ENCODE assay signal across 12 mouse cellular contexts in the genomic region with DNA sequence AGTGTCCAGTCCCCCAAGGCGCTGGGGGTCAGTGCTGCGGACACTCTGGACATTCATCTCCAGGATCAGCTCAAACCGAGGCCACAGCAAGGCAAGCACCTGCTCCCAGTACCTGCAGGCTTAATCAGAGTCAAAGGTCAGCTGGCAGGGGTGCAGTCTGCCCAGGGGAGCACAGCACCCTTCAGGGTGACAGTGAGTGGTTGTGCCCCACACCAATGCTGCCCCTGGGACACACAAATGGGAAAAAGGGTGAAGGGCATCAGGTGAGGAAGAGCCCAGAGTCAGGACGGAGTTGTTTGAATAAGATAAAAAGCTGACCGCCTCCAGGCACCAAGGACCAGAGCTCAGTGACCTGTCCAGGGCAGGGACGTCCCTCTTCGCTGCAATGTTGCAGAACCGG. TPM values are rescaled to one million over a fixed set of nuclear protein-coding genes. Genes with fewer than 3 reads are reported as not detected.
DNase-seq lines count a peak whose midpoint lies in the region; ATAC-seq and TF ChIP-seq lines count a peak whose summit lies in the region.
"Not testable (repeated sequence)": the region's sequence is repeated elsewhere in the genome, so short reads cannot be mapped to it uniquely, and the experiment has no call there.
"Had no signal": no experiment of that assay in that cellular context is flagged by ENCODE, and none has a peak within 500 bp of the region (broad histone marks: within the 10 kb centered on the region; RNA-seq: fewer than 3 reads in every experiment).

No protein-coding gene starts in this region.

- peaks cover 38% of the 10 kb centered on the region for H3K27me3 ChIP-seq in heart, embryonic 10.5 days (ENCODE audit: insufficient read depth, poor library complexity, severe bottlenecking)
- H3K27me3 ChIP-seq in intestine, embryonic 14.5 days (replicated peaks; ENCODE audit: control insufficient read depth, insufficient read depth, low read length); liver, adult 2 months (ENCODE audit: control insufficient read depth, insufficient read depth, low read length); lung, embryonic 15.5 days; small intestine, adult 2 months (ENCODE audit: control insufficient read depth, insufficient read depth, low read length); stomach, postnatal 0 days (ENCODE audit: control insufficient read depth, insufficient read depth, low read length): not testable (repeated sequence)

- not testable (repeated sequence) for ATAC-seq in intestine, embryonic 14.5 days (replicated peaks; ENCODE audit: low FRiP score, low TSS enrichment, low read depth)
- 0 out of 2 replicates have a peak, but pooled peaks have one; percentile 27 for ATAC-seq in lung, embryonic 15.5 days (ENCODE audit: borderline replicate concordance, extremely low read depth, low FRiP score, low TSS enrichment)
- ATAC-seq in stomach, postnatal 0 days (ENCODE audit: low FRiP score, low TSS enrichment): peak; percentile 5; the same call in 1 of the 2 replicates

- not testable (repeated sequence) for H3K9me3 ChIP-seq in heart, embryonic 10.5 days; intestine, embryonic 14.5 days (ENCODE audit: control insufficient read depth, low read length); lung, embryonic 15.5 days; stomach, postnatal 0 days (ENCODE audit: control insufficient read depth, low read length)

- not testable (repeated sequence) for TF ChIP-seq CTCF in liver, adult 2 months (IDR thresholded peaks at IDR 0.05; ENCODE audit: low read depth, low read length); small intestine, adult 2 months (IDR thresholded peaks at IDR 0.05; ENCODE audit: extremely low read depth, insufficient read length, insufficient replicate concordance, low read depth, low read length); stomach, postnatal 0 days (IDR thresholded peaks at IDR 0.05; ENCODE audit: low read depth)

- TF ChIP-seq EP300 in stomach, postnatal 0 days (optimal IDR thresholded peaks at IDR 0.05): not testable (repeated sequence)

- WGBS in heart, embryonic 10.5 days: 77% methylated on average over 8 of the region's 8 CpGs
- WGBS in intestine, embryonic 14.5 days: 77% methylated on average over 8 of the region's 8 CpGs
- 32% methylated on average over 8 of the region's 8 CpGs for WGBS in liver, adult 2 months
- WGBS in lung, embryonic 15.5 days: 65% methylated on average over 8 of the region's 8 CpGs
- WGBS in small intestine, adult 2 months: 69% methylated on average over 8 of the region's 8 CpGs
- WGBS in stomach, postnatal 0 days: 65% methylated on average over 7 of the region's 8 CpGs

- H3K27ac ChIP-seq in heart, embryonic 10.5 days; intestine, embryonic 14.5 days (ENCODE audit: low read depth); liver, adult 2 months (replicated peaks; ENCODE audit: insufficient read depth, low read depth, low read length); lung, embryonic 15.5 days; stomach, postnatal 0 days (replicated peaks): not testable (repeated sequence)
- peak overlapping the region; percentile 76 for H3K27ac ChIP-seq in small intestine, adult 2 months (ENCODE audit: insufficient read depth, low read depth, low read length)

- not testable (repeated sequence) for H3K4me2 ChIP-seq in intestine, embryonic 14.5 days (ENCODE audit: low read length); lung, embryonic 15.5 days; stomach, postnatal 0 days (replicated peaks; ENCODE audit: low read depth)

- not testable (repeated sequence) for H3K9ac ChIP-seq in intestine, embryonic 14.5 days (ENCODE audit: low read length); liver, adult 2 months (ENCODE audit: low read depth, low read length); lung, embryonic 15.5 days; stomach, postnatal 0 days (ENCODE audit: low read length)

- H3K79me2 ChIP-seq in liver, adult 2 months (ENCODE audit: control insufficient read depth, insufficient read depth, low read length): not testable (repeated sequence)

- DNase-seq in heart, embryonic 10.5 days (ENCODE audit: low spot score): peak; percentile 60
- DNase-seq in intestine, embryonic 14.5 days (ENCODE audit: low spot score): peak; percentile 7
- peak; percentile 54 for DNase-seq in liver, adult 2 months (ENCODE audit: extremely low read depth, low read depth, low spot score)
- not testable (repeated sequence) for DNase-seq in stomach, postnatal 0 days (ENCODE audit: low spot score)
- DNase-seq in yolk sac, embryonic 10.5 days (ENCODE audit: low spot score): peak; percentile 28

- not testable (repeated sequence) for H3K4me1 ChIP-seq in heart, embryonic 10.5 days; intestine, embryonic 14.5 days (replicated peaks; ENCODE audit: control insufficient read depth, insufficient read depth, low read length); liver, adult 2 months (ENCODE audit: control insufficient read depth, insufficient read depth, low read length); lung, embryonic 15.5 days; stomach, postnatal 0 days (replicated peaks; ENCODE audit: control insufficient read depth, insufficient read depth)
- H3K4me1 ChIP-seq in small intestine, adult 2 months (ENCODE audit: control insufficient read depth, insufficient read depth, insufficient read length, low read length): peaks cover 13% of the 10 kb centered on the region; the same call in 1 of the 2 replicates

- not testable (repeated sequence) for H3K4me3 ChIP-seq in heart, embryonic 10.5 days; intestine, embryonic 14.5 days (ENCODE audit: low read depth, low read length); liver, adult 2 months (ENCODE audit: insufficient read depth, low read depth, low read length); lung, embryonic 15.5 days; small intestine, adult 2 months (ENCODE audit: low read depth, low read length); stomach, postnatal 0 days (ENCODE audit: low read depth, low read length)

- H3K36me3 ChIP-seq in heart, embryonic 10.5 days; intestine, embryonic 14.5 days (ENCODE audit: control insufficient read depth, insufficient read depth, low read length); liver, adult 2 months (ENCODE audit: control insufficient read depth, insufficient read depth, low read length); lung, embryonic 15.5 days; small intestine, adult 2 months (ENCODE audit: control insufficient read depth, insufficient read depth, low read length); stomach, postnatal 0 days (ENCODE audit: control insufficient read depth, insufficient read depth, low read length): not testable (repeated sequence)

- not testable (repeated sequence) for TF ChIP-seq POLR2A in liver, adult 2 months (IDR thresholded peaks at IDR 0.05; ENCODE audit: extremely low read depth, insufficient read depth, low read length); small intestine, adult 2 months (IDR thresholded peaks at IDR 0.05; ENCODE audit: low read depth, low read length)

RNA-seq across cellular contexts. Expression of gene H2-Q1, which starts 15.3 kb away (rescaled TPM):
- polyA plus RNA-seq in heart, embryonic 10.5 days (2016; fragmentation: Nextera tagmentation; extraction: Ambion mirVana): 0.80 and 1.2 TPM in 2 replicates
- polyA plus RNA-seq in intestine, embryonic 14.5 days (2014; fragmentation: Nextera tagmentation; extraction: Ambion mirVana): 1.2 and 1.6 TPM in 2 replicates
- total RNA-seq in liver, adult 2 months (2014; rRNA removed): 9.1 and 11.1 TPM in 2 replicates
- polyA plus RNA-seq in liver, adult 2 months (2012; rRNA removed): 4.4 and 5.5 TPM in 2 replicates
- 0.20 and 0.24 TPM in 2 replicates for polyA plus RNA-seq in lung, embryonic 15.5 days (2015; fragmentation: Nextera tagmentation; extraction: Ambion mirVana)
- polyA plus RNA-seq in small intestine, adult 2 months (2012; rRNA removed): 36.3 and 83.4 TPM in 2 replicates
- polyA plus RNA-seq in stomach, postnatal 0 days (2015; fragmentation: Nextera tagmentation; extraction: Ambion mirVana): not detected in 2 replicates
- total RNA-seq: ES-E14 had no signal
- polyA plus RNA-seq: activated CD4-positive, CD25-positive, alpha-beta regulatory T cell, adult 4 months; G1E had no signal

RNA-seq across cellular contexts. Expression of gene H2-Q2, which starts 37.1 kb away (rescaled TPM):
- 11.2 and 15.9 TPM in 2 replicates for polyA plus RNA-seq in heart, embryonic 10.5 days (2016; fragmentation: Nextera tagmentation; extraction: Ambion mirVana)
- 37.3 and 39.1 TPM in 2 replicates for polyA plus RNA-seq in intestine, embryonic 14.5 days (2014; fragmentation: Nextera tagmentation; extraction: Ambion mirVana)
- 0.81 and 1.2 TPM in 2 replicates for total RNA-seq in liver, adult 2 months (2014; rRNA removed)
- polyA plus RNA-seq in liver, adult 2 months (2012; rRNA removed): 0.37 and 0.75 TPM in 2 replicates
- polyA plus RNA-seq in lung, embryonic 15.5 days (2015; fragmentation: Nextera tagmentation; extraction: Ambion mirVana): 6.6 and 7.1 TPM in 2 replicates
- polyA plus RNA-seq in small intestine, adult 2 months (2012; rRNA removed): 554 and 1,052 TPM in 2 replicates
- polyA plus RNA-seq in stomach, postnatal 0 days (2015; fragmentation: Nextera tagmentation; extraction: Ambion mirVana): 1.2 and 1.6 TPM in 2 replicates
- total RNA-seq: G1E had no signal
- polyA plus RNA-seq: adrenal gland, adult 2 months; G1E; Patski had no signal

RNA-seq across cellular contexts. Expression of gene H2-D1, which starts 42.4 kb away (rescaled TPM):
- polyA plus RNA-seq in heart, embryonic 10.5 days (2016; fragmentation: Nextera tagmentation; extraction: Ambion mirVana): 22.5 and 25.0 TPM in 2 replicates
- polyA plus RNA-seq in intestine, embryonic 14.5 days (2014; fragmentation: Nextera tagmentation; extraction: Ambion mirVana): 102 and 108 TPM in 2 replicates
- 444 and 506 TPM in 2 replicates for total RNA-seq in liver, adult 2 months (2014; rRNA removed)
- 487 and 676 TPM in 2 replicates for polyA plus RNA-seq in liver, adult 2 months (2012; rRNA removed)
- polyA plus RNA-seq in lung, embryonic 15.5 days (2015; fragmentation: Nextera tagmentation; extraction: Ambion mirVana): 114 and 138 TPM in 2 replicates
- 776 and 1,546 TPM in 2 replicates for polyA plus RNA-seq in small intestine, adult 2 months (2012; rRNA removed)
- polyA plus RNA-seq in stomach, postnatal 0 days (2015; fragmentation: Nextera tagmentation; extraction: Ambion mirVana): 303 and 307 TPM in 2 replicates

Comparison
In these comparisons a context has a peak if more than half of its experiments do, and no peak if none do; other contexts are left out.
1. RNA of gene H2-Q2, which starts 37.1 kb away (polyA plus RNA-seq): 554 to 1,052 TPM in small intestine, adult 2 months; 37.3 to 39.1 TPM in intestine, embryonic 14.5 days, 11.2 to 15.9 TPM in heart, embryonic 10.5 days, 6.6 to 7.1 TPM in lung, embryonic 15.5 days, 1.2 to 1.6 TPM in stomach, postnatal 0 days and 0.37 to 0.75 TPM in liver, adult 2 months; every median in the first group is over 10 times any median in the second.